Mouse (Mus musculus) telencephalon, adult 2 months (tissue): ENCODE data around the gene Gm49353.

Experiments
- DNase-seq: peaks from one replicate; pipeline ENCODE4 v3.0.0-alpha.2; 2011; ENCODE audit warnings: low read depth, low spot score

Gene Gm49353

GRCm38 (mm10) chr10:29198642-29199041 is at the start of gene Gm49353:
Gene Gm49353, plus strand, starts transcription at chr10:29198954.
- DNase-seq: peak; percentile 47

- no peak for DNase-seq
Measured at GRCm38 (mm10) chr10:29155304-29155703, 43.5 kb upstream of the Gm49353 start.

- no peak for DNase-seq
Measured at GRCm38 (mm10) chr10:29161664-29162063, 37.1 kb upstream of the Gm49353 start.

GRCm38 (mm10) chr10:29173778-29174177 is 25.0 kb upstream of the Gm49353 start:
- no peak for DNase-seq

- no peak for DNase-seq
Measured at GRCm38 (mm10) chr10:29175656-29176055, 23.1 kb upstream of the Gm49353 start.

- DNase-seq: peak; percentile 64
Measured at GRCm38 (mm10) chr10:29176881-29177280, 21.9 kb upstream of the Gm49353 start.

GRCm38 (mm10) chr10:29178003-29178402 is 20.8 kb upstream of the Gm49353 start:
- DNase-seq: peak; percentile 60

- DNase-seq: no peak
Measured at GRCm38 (mm10) chr10:29180210-29180609, 18.5 kb upstream of the Gm49353 start.

GRCm38 (mm10) chr10:29181046-29181445 is 17.7 kb upstream of the Gm49353 start:
- peak; percentile 50 for DNase-seq

- peak; percentile 55 for DNase-seq
Measured at GRCm38 (mm10) chr10:29193769-29194168, 5.0 kb upstream of the Gm49353 start.

GRCm38 (mm10) chr10:29196811-29197210 is 1.9 kb upstream of the Gm49353 start:
- no peak for DNase-seq

GRCm38 (mm10) chr10:29199835-29200234 is 1.1 kb downstream of the Gm49353 start:
- DNase-seq: no peak

GRCm38 (mm10) chr10:29200609-29201008 is 1.9 kb downstream of the Gm49353 start:
- DNase-seq: no peak

GRCm38 (mm10) chr10:29206730-29207129 is 8.0 kb downstream of the Gm49353 start:
- DNase-seq: peak; percentile 46

GRCm38 (mm10) chr10:29208735-29209134 is 10.0 kb downstream of the Gm49353 start:
- DNase-seq: no peak

- peak; percentile 49 for DNase-seq
Measured at GRCm38 (mm10) chr10:29211453-29211852, 12.7 kb downstream of the Gm49353 start, which contains the start of gene 9330159F19Rik. Gene 9330159F19Rik, plus strand, starts transcription at chr10:29211606.

- peak; percentile 65 for DNase-seq
Measured at GRCm38 (mm10) chr10:29213534-29214100, 14.9 kb downstream of the Gm49353 start.

GRCm38 (mm10) chr10:29216957-29217356 is 18.2 kb downstream of the Gm49353 start:
- no peak for DNase-seq

- no peak for DNase-seq
Measured at GRCm38 (mm10) chr10:29217451-29217850, 18.7 kb downstream of the Gm49353 start.

GRCm38 (mm10) chr10:29225329-29225728 is 26.6 kb downstream of the Gm49353 start:
- DNase-seq: no peak

- DNase-seq: no peak
Measured at GRCm38 (mm10) chr10:29231208-29231607, 32.5 kb downstream of the Gm49353 start.
